Mouse (Mus musculus) inflammation-experienced regulatory T-cells, adult 16 weeks (primary cell): ENCODE results near the gene Cit. TPM values are rescaled to one million over a fixed set of nuclear protein-coding genes. Genes with fewer than 3 reads are reported as not detected.

Experiments
- polyA plus RNA-seq: library from polyadenylated mRNA; unstranded; fragments of 100-300 nt; shearing (Covaris generic); gene quantifications from one replicate; pipeline ENCODE4 v1.2.1, GENCODE M21; 2017

Cit gene
- 4.8 TPM for polyA plus RNA-seq

DNA sequence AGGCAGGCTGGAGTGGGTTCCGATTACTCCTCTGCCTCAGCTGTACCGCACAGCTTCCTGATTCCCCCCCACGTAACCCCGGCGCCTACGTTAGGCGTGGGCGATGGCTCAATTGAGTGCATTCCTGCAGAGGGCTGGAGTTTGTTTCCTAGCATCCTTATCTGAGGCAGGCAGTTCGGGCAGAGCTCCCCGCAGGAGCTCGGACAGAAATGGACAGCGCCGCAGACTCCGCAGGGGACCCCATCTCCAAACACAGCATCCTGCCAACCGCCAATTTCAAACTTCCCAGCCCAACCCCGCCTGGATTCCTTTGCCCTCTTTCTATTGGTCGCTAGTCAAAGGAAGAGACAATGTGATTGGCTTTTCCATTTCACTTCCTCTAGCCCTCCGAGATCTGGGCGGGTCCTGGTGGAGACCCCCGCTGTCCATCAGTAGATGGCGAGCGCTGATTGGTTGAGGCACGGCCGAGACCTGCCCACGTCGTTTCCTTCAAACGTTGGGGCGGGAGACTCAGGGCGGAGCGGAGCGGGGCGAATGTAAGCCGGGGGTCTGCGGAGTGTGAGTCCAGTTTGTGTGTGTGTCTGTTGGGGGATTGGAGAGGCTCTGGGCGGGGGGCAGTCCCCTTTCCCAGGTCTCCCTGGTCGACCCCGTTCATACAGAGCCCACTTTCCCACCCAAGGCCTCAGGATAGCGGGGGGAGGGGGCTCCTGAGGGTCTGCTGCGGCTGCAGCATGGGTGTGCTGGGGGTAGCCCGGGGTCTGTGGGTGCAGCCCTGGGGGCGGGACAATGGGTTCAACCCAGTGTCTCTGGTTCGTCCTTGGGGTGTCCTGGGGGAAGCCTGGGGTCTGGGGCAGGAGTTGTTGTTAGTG lies at the start of gene Cit:
Cit (plus strand) TSS at position 513 of the 869 bp plus-strand sequence.

DNA sequence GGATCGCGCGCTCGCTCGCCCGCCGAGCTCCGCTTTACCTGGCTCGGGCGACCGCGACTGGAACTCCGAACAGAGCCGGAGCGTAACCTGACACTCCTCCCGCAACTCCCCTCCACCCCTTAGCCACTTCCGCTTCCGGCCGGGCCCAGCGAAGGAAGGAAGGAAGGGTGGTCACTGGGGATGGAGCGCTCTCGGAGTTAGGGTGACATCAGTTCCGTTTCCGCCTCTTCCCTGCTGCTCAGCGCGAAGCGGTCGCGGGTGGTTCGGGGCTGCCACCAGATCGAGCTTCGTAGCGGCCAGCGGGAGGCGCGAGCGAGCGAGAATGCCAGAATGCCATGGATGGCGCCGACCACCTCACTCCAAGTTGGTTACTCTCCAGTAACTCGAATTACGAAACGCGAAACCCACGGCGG lies 179.3 kb downstream of the Cit start, which contains the start of gene Prkab1:
Prkab1 (minus strand) TSS at position 182 of the 413 bp plus-strand sequence.

Other genes with a start within 250 kb of the Cit start
- 3.4 TPM for gene Rab35, start 213.4 kb upstream of the Cit start, polyA plus RNA-seq
- gene Bicdl1, start 113.7 kb upstream of the Cit start, polyA plus RNA-seq, result 13.4 TPM
- 107 TPM for gene Prkab1, start 179.2 kb downstream of the Cit start, polyA plus RNA-seq
- not detected for gene Tmem233, start 238.0 kb downstream of the Cit start, polyA plus RNA-seq